18 mouse cellular contexts compared by ENCODE assay signal in the genomic region with DNA sequence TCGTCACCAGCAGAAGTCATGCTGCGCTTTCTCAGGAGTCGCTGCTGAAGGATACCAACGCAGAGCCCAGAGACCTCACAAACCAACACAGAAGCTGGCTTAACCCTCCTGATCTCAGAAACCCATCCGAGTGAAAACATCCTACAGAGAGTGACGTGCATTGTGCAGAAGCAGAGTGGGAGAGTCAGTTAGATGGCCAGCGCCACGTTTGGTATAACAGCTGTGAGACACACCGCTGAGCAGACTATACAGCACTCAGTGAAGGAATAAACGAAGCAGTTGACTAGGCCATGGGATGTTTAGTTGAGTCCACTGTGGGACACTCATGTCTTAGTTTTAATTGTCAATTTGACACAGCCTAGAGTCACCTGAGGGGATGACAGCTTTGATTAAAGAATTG. TPM values are rescaled to one million over a fixed set of nuclear protein-coding genes. Genes with fewer than 3 reads are reported as not detected.
"Had no signal": no experiment of that assay in that cellular context is flagged by ENCODE, and none has a peak within 500 bp of the region (broad histone marks: within the 10 kb centered on the region; RNA-seq: fewer than 3 reads in every experiment).

No protein-coding gene starts in this region.

- H3K9ac ChIP-seq: liver, embryonic 13.5 days; midbrain, embryonic 13.5 days; stomach, embryonic 15.5 days had no signal

- H3K9me3 ChIP-seq: liver, embryonic 13.5 days; midbrain, embryonic 13.5 days; stomach, embryonic 15.5 days had no signal

- ATAC-seq: hindbrain, postnatal 0 days; intestine, postnatal 0 days; midbrain, embryonic 13.5 days had no signal

- H3K27me3 ChIP-seq: liver, embryonic 13.5 days; midbrain, embryonic 13.5 days; stomach, embryonic 15.5 days had no signal

- H3K4me3 ChIP-seq: left cerebral cortex, adult 2 months; liver, embryonic 13.5 days; midbrain, embryonic 13.5 days; stomach, embryonic 15.5 days had no signal

- H3K4me2 ChIP-seq: liver, embryonic 13.5 days; midbrain, embryonic 13.5 days; stomach, embryonic 15.5 days had no signal

- H3K4me1 ChIP-seq: liver, embryonic 13.5 days; stomach, embryonic 15.5 days had no signal

- H3K27ac ChIP-seq: hindbrain, postnatal 0 days; left cerebral cortex, adult 2 months; liver, embryonic 13.5 days; macrophage; midbrain, embryonic 13.5 days; stomach, embryonic 15.5 days had no signal

- DNase-seq: layer of hippocampus, postnatal 36 days; liver, embryonic 13.5 days; lung, adult 2 months; lung, postnatal 14 days; right cerebral cortex, postnatal 25 days; spleen, adult 18-20 months; thymus, postnatal 25 days had no signal

- H3K36me3 ChIP-seq: liver, embryonic 13.5 days; midbrain, embryonic 13.5 days; stomach, embryonic 15.5 days had no signal

RNA-seq across cellular contexts. Expression of a gene that starts 40.2 kb away (rescaled TPM):
- polyA plus RNA-seq: intestine, postnatal 0 days; limb, embryonic 11.5 days; liver, adult 2 months; liver, embryonic 13.5 days; liver, embryonic 16.5 days; lung, adult 2 months; lung, embryonic 16.5 days; macrophage; neural tube, embryonic 11.5 days had no signal
